ENCODE assay signal across 8 mouse cellular contexts in genomic region chr1:74332241-74332763, GRCm38 (mm10). TPM values are rescaled to one million over a fixed set of nuclear protein-coding genes. Genes with fewer than 3 reads are reported as not detected.
DNase-seq lines count a peak whose midpoint lies in the region; ATAC-seq and TF ChIP-seq lines count a peak whose summit lies in the region.

No protein-coding gene starts in this region.

- peak overlapping the region; percentile 56 for H3K4me3 ChIP-seq in embryonic facial prominence, embryonic 14.5 days (ENCODE audit: low read depth, low read length)
- peak overlapping the region; percentile 48 for H3K4me3 ChIP-seq in heart, adult 2 months
- peak overlapping the region; percentile 58 for H3K4me3 ChIP-seq in limb, embryonic 13.5 days
- H3K4me3 ChIP-seq in midbrain, embryonic 16.5 days (ENCODE audit: low read depth, low read length): peak overlapping the region; percentile 54

- peak overlapping the region; percentile 89 for H3K4me2 ChIP-seq in embryonic facial prominence, embryonic 14.5 days (ENCODE audit: low read depth, low read length)
- H3K4me2 ChIP-seq in limb, embryonic 13.5 days (replicated peaks): peak overlapping the region; percentile 90
- H3K4me2 ChIP-seq in midbrain, embryonic 16.5 days (ENCODE audit: low read length): peak overlapping the region; percentile 70

- H3K4me1 ChIP-seq in embryonic facial prominence, embryonic 14.5 days (ENCODE audit: control insufficient read depth, insufficient read depth, low read length): peaks cover 18% of the 10 kb centered on the region
- H3K4me1 ChIP-seq in heart, adult 2 months (ENCODE audit: control insufficient read depth, insufficient read depth, low read length): peaks cover 31% of the 10 kb centered on the region
- H3K4me1 ChIP-seq in limb, embryonic 13.5 days: peaks cover 37% of the 10 kb centered on the region
- peaks cover 15% of the 10 kb centered on the region for H3K4me1 ChIP-seq in midbrain, embryonic 16.5 days (ENCODE audit: control insufficient read depth, insufficient read depth, low read length)

- WGBS in embryonic facial prominence, embryonic 14.5 days: 0% methylated on average over 24 of the region's 36 CpGs
- 1% methylated on average over 36 of the region's 36 CpGs for WGBS in heart, adult 2 months
- WGBS in limb, embryonic 13.5 days: under 1% methylated on average over 36 of the region's 36 CpGs
- 0% methylated on average over 26 of the region's 36 CpGs for WGBS in midbrain, embryonic 16.5 days

- peak; percentile 66 for TF ChIP-seq POLR2A in heart, adult 2 months (IDR thresholded peaks at IDR 0.05; ENCODE audit: insufficient read depth, low read depth, low read length)

- intact Hi-C loops in heart, adult 2 months (cut with DNase I): loop anchor here (2.0 kb wide), 1 partner anchor 56 kb away; no protein-coding TSS in a partner anchor

- 0 out of 2 replicates have a peak, but pooled peaks cover 1% of the 10 kb centered on the region for H3K79me2 ChIP-seq in heart, adult 2 months (replicated peaks; ENCODE audit: control insufficient read depth, insufficient read depth, low read length)

- peak; percentile 49 for DNase-seq in 3T3-L1 (ENCODE audit: low read depth, low spot score)
- peak; percentile 78 to 88 for DNase-seq in adrenal gland, postnatal 4 days (ENCODE audit: low spot score in 2 of 2)
- peak; percentile 98 for DNase-seq in embryonic facial prominence, embryonic 14.5 days (ENCODE audit: low spot score)
- DNase-seq in heart, adult 2 months: peak; percentile 95 to 97
- peak; percentile 98 to 99 for DNase-seq in kidney, adult 8-10 months
- DNase-seq in spleen, postnatal 10 days (ENCODE audit: low spot score in 2 of 2): peak; percentile 85 to 94

- no peaks in the 10 kb centered on the region for H3K36me3 ChIP-seq in embryonic facial prominence, embryonic 14.5 days (ENCODE audit: control insufficient read depth, insufficient read depth, low read length)
- H3K36me3 ChIP-seq in heart, adult 2 months (ENCODE audit: control insufficient read depth, insufficient read depth, low read length): peaks cover 8% of the 10 kb centered on the region
- no peaks in the 10 kb centered on the region for H3K36me3 ChIP-seq in limb, embryonic 13.5 days
- H3K36me3 ChIP-seq in midbrain, embryonic 16.5 days (ENCODE audit: control insufficient read depth, insufficient read depth, low read length): no peaks in the 10 kb centered on the region

- peak; percentile 68 for TF ChIP-seq CTCF in heart, adult 2 months (IDR thresholded peaks at IDR 0.05)

- peak overlapping the region; percentile 77 for H3K27ac ChIP-seq in embryonic facial prominence, embryonic 14.5 days (replicated peaks; ENCODE audit: low read depth, low read length)
- H3K27ac ChIP-seq in heart, adult 2 months: peak overlapping the region; percentile 91
- H3K27ac ChIP-seq in limb, embryonic 13.5 days: peak overlapping the region; percentile 66; the same call in 1 of the 2 replicates
- peak overlapping the region; percentile 78 for H3K27ac ChIP-seq in midbrain, embryonic 16.5 days (ENCODE audit: low read length)

- H3K9me3 ChIP-seq in embryonic facial prominence, embryonic 14.5 days (ENCODE audit: control insufficient read depth, low read length): no peaks in the 10 kb centered on the region
- no peaks in the 10 kb centered on the region for H3K9me3 ChIP-seq in limb, embryonic 13.5 days
- no peaks in the 10 kb centered on the region for H3K9me3 ChIP-seq in midbrain, embryonic 16.5 days (replicated peaks; ENCODE audit: control insufficient read depth, low read length, poor library complexity, severe bottlenecking)

- H3K9ac ChIP-seq in embryonic facial prominence, embryonic 14.5 days (ENCODE audit: low read depth, low read length): peak overlapping the region; percentile 70
- H3K9ac ChIP-seq in heart, adult 2 months (ENCODE audit: low read depth, low read length): peak overlapping the region; percentile 52
- peak overlapping the region; percentile 68 for H3K9ac ChIP-seq in limb, embryonic 13.5 days
- H3K9ac ChIP-seq in midbrain, embryonic 16.5 days (ENCODE audit: low read depth, low read length): peak overlapping the region; percentile 72

- ATAC-seq in embryonic facial prominence, embryonic 14.5 days (ENCODE audit: low read depth): peak; percentile 95
- peak; percentile 96 for ATAC-seq in limb, embryonic 13.5 days (ENCODE audit: low FRiP score, low read depth)
- peak; percentile 95 for ATAC-seq in midbrain, embryonic 16.5 days

- no peaks in the 10 kb centered on the region for H3K27me3 ChIP-seq in embryonic facial prominence, embryonic 14.5 days (replicated peaks; ENCODE audit: control insufficient read depth, insufficient read depth, low read length)
- no peaks in the 10 kb centered on the region for H3K27me3 ChIP-seq in heart, adult 2 months (ENCODE audit: control insufficient read depth, insufficient read depth, low read length)
- no peaks in the 10 kb centered on the region for H3K27me3 ChIP-seq in limb, embryonic 13.5 days
- no peaks in the 10 kb centered on the region for H3K27me3 ChIP-seq in midbrain, embryonic 16.5 days (ENCODE audit: control insufficient read depth, insufficient read depth, low read depth, low read length)

- peak; percentile 53; the same call in 1 of the 2 replicates for TF ChIP-seq EP300 in heart, adult 2 months (IDR thresholded peaks at IDR 0.05; ENCODE audit: insufficient read depth, low read depth, low read length)

RNA-seq across cellular contexts. Expression of gene Tmbim1, which starts 26.9 kb away (rescaled TPM):
- total RNA-seq in adrenal gland, postnatal 4 days (2021): 10 to 100 TPM; 65.8 to 72.4 TPM
- polyA plus RNA-seq in embryonic facial prominence, embryonic 14.5 days (2014; fragmentation: Nextera tagmentation; extraction: Ambion mirVana): 35.4 and 35.6 TPM in 2 replicates
- 10 to 100 TPM; 41.3 to 48.1 TPM for total RNA-seq in heart, adult 2 months (2021)
- 97.1 and 148 TPM in 2 replicates for polyA plus RNA-seq in heart, adult 2 months (2012; rRNA removed)
- 30.6 and 31.7 TPM in 2 replicates for polyA plus RNA-seq in limb, embryonic 13.5 days (2015; fragmentation: Nextera tagmentation; extraction: Ambion mirVana)
- polyA plus RNA-seq in midbrain, embryonic 16.5 days (2015; fragmentation: Nextera tagmentation; extraction: Ambion mirVana): 6.2 and 8.4 TPM in 2 replicates

RNA-seq across cellular contexts. Expression of gene Catip, which starts 29.6 kb away (rescaled TPM):
- total RNA-seq in adrenal gland, postnatal 4 days (2021): under 1 TPM; 0.48 to 0.50 TPM
- 0.43 and 0.95 TPM in 2 replicates for polyA plus RNA-seq in embryonic facial prominence, embryonic 14.5 days (2014; fragmentation: Nextera tagmentation; extraction: Ambion mirVana)
- total RNA-seq in heart, adult 2 months (2021): under 1 TPM; 0.29 to 0.34 TPM
- polyA plus RNA-seq in heart, adult 2 months (2012; rRNA removed): 1.1 and 2.3 TPM in 2 replicates
- polyA plus RNA-seq in limb, embryonic 13.5 days (2015; fragmentation: Nextera tagmentation; extraction: Ambion mirVana): 1.2 and 1.5 TPM in 2 replicates
- polyA plus RNA-seq in midbrain, embryonic 16.5 days (2015; fragmentation: Nextera tagmentation; extraction: Ambion mirVana): 2.0 and 2.5 TPM in 2 replicates

RNA-seq across cellular contexts. Expression of gene Slc11a1, which starts 42.7 kb away (rescaled TPM):
- total RNA-seq in adrenal gland, postnatal 4 days (2021): 10 to 100 TPM; 10.2 to 13.6 TPM
- 5.6 and 5.7 TPM in 2 replicates for polyA plus RNA-seq in embryonic facial prominence, embryonic 14.5 days (2014; fragmentation: Nextera tagmentation; extraction: Ambion mirVana)
- total RNA-seq in heart, adult 2 months (2021): 1 to 10 TPM; 5.2 to 5.8 TPM
- 12.3 and 13.0 TPM in 2 replicates for polyA plus RNA-seq in heart, adult 2 months (2012; rRNA removed)
- polyA plus RNA-seq in limb, embryonic 13.5 days (2015; fragmentation: Nextera tagmentation; extraction: Ambion mirVana): 2.4 and 2.9 TPM in 2 replicates
- 1.2 and 2.4 TPM in 2 replicates for polyA plus RNA-seq in midbrain, embryonic 16.5 days (2015; fragmentation: Nextera tagmentation; extraction: Ambion mirVana)

RNA-seq across cellular contexts. Expression of gene Pnkd, which starts 47.6 kb away (rescaled TPM):
- total RNA-seq in adrenal gland, postnatal 4 days (2021): 10 to 100 TPM; 72.1 to 72.4 TPM
- polyA plus RNA-seq in embryonic facial prominence, embryonic 14.5 days (2014; fragmentation: Nextera tagmentation; extraction: Ambion mirVana): 119 and 133 TPM in 2 replicates
- total RNA-seq in heart, adult 2 months (2021): 100 to 1,000 TPM; 126 to 140 TPM
- polyA plus RNA-seq in heart, adult 2 months (2012; rRNA removed): 104 and 113 TPM in 2 replicates
- 108 and 112 TPM in 2 replicates for polyA plus RNA-seq in limb, embryonic 13.5 days (2015; fragmentation: Nextera tagmentation; extraction: Ambion mirVana)
- 117 and 125 TPM in 2 replicates for polyA plus RNA-seq in midbrain, embryonic 16.5 days (2015; fragmentation: Nextera tagmentation; extraction: Ambion mirVana)

RNA-seq across cellular contexts. Expression of gene Aamp, which starts 47.8 kb away (rescaled TPM):
- total RNA-seq in adrenal gland, postnatal 4 days (2021): 100 to 1,000 TPM; 175 to 177 TPM
- 214 and 224 TPM in 2 replicates for polyA plus RNA-seq in embryonic facial prominence, embryonic 14.5 days (2014; fragmentation: Nextera tagmentation; extraction: Ambion mirVana)
- total RNA-seq in heart, adult 2 months (2021): 100 to 1,000 TPM in 1 of 2 experiments, 10 to 100 TPM in 1; 89.3 to 100 TPM
- polyA plus RNA-seq in heart, adult 2 months (2012; rRNA removed): 116 and 135 TPM in 2 replicates
- 220 and 232 TPM in 2 replicates for polyA plus RNA-seq in limb, embryonic 13.5 days (2015; fragmentation: Nextera tagmentation; extraction: Ambion mirVana)
- polyA plus RNA-seq in midbrain, embryonic 16.5 days (2015; fragmentation: Nextera tagmentation; extraction: Ambion mirVana): 205 and 212 TPM in 2 replicates

Comparison
In these comparisons a context has a peak if more than half of its experiments do, and no peak if none do; other contexts are left out.
1. Peak in every context shown above with its lines: DNase-seq, ATAC-seq, H3K4me3 ChIP-seq and H3K27ac ChIP-seq.